Mouse (Mus musculus) hindbrain, embryonic 14.5 days (tissue): Measurements from ENCODE around the gene Wdfy3. TPM values are rescaled to one million over a fixed set of nuclear protein-coding genes. Genes with fewer than 3 reads are reported as not detected.

Experiments used
- ATAC-seq: fragments of 200-750 bp; cut with Nextera tagmentation; 2 replicates; pipeline ENCODE4 v1.8.0; 2017; ENCODE audit warnings: moderate number of reproducible peaks, mild to moderate bottlenecking, moderate TSS enrichment, moderate library complexity; ENCODE audit not compliant: low FRiP score
- DNase-seq: peaks from one replicate; pipeline ENCODE4 v3.0.0-alpha.2; 2015; ENCODE audit warnings: low spot score
- H3K27ac ChIP-seq: fragments of 300-500 bp; sonication (generic); 2 replicates; pipeline ENCODE4 v1.5.1; 2014; ENCODE audit warnings: mild to moderate bottlenecking, moderate library complexity
- H3K27me3 ChIP-seq: fragments of 300-500 bp; sonication (generic); 2 replicates; pipeline ENCODE4 v1.6.1; 2014; ENCODE audit warnings: mild to moderate bottlenecking, low read length, mixed read lengths; ENCODE audit not compliant: control insufficient read depth, insufficient read depth
- H3K36me3 ChIP-seq: fragments of 300-500 bp; sonication (generic); replicated peaks from 2 replicates; pipeline ENCODE4 v1.6.1; 2014; ENCODE audit not compliant: control insufficient read depth, insufficient read depth
- H3K4me1 ChIP-seq: fragments of 300-500 bp; sonication (generic); replicated peaks from 2 replicates; pipeline ENCODE4 v1.6.1; 2014; ENCODE audit warnings: antibody characterized with exemption, low read length, mixed read lengths; ENCODE audit not compliant: control insufficient read depth, insufficient read depth
- H3K4me2 ChIP-seq: fragments of 300-500 bp; sonication (generic); replicated peaks from 2 replicates; pipeline ENCODE4 v1.6.1; 2014; ENCODE audit warnings: mild to moderate bottlenecking, moderate library complexity
- H3K4me3 ChIP-seq: fragments of 300-500 bp; sonication (generic); replicated peaks from 2 replicates; pipeline ENCODE4 v1.5.1; 2014; ENCODE audit warnings: mild to moderate bottlenecking, low read length
- H3K9ac ChIP-seq: fragments of 300-500 bp; sonication (generic); 2 replicates; pipeline ENCODE4 v1.6.1; 2014
- H3K9me3 ChIP-seq: fragments of 300-500 bp; sonication (generic); 2 replicates; pipeline ENCODE4 v1.6.1; 2016; ENCODE audit warnings: low read length; ENCODE audit not compliant: control insufficient read depth
- WGBS: fragments of 180-500 bp; shearing (Covaris S2); extraction: QIAGEN DNeasy Blood & Tissue Kit; methylation state at CpG from one replicate; pipeline ENCODE4 v1.1.7; 2014; 5-methylcytosine and 5-hydroxymethylcytosine counted together
- polyA plus RNA-seq: library from polyadenylated mRNA; unstranded; fragments of >200 nt; fragmentation: Nextera tagmentation; extraction: Ambion mirVana; gene quantifications from 2 replicates; pipeline ENCODE4 v1.2.1, GENCODE M21; 2014

Wdfy3 gene
- polyA plus RNA-seq, 1 experiment from 2014 or later, result 36.2 TPM

DNA sequence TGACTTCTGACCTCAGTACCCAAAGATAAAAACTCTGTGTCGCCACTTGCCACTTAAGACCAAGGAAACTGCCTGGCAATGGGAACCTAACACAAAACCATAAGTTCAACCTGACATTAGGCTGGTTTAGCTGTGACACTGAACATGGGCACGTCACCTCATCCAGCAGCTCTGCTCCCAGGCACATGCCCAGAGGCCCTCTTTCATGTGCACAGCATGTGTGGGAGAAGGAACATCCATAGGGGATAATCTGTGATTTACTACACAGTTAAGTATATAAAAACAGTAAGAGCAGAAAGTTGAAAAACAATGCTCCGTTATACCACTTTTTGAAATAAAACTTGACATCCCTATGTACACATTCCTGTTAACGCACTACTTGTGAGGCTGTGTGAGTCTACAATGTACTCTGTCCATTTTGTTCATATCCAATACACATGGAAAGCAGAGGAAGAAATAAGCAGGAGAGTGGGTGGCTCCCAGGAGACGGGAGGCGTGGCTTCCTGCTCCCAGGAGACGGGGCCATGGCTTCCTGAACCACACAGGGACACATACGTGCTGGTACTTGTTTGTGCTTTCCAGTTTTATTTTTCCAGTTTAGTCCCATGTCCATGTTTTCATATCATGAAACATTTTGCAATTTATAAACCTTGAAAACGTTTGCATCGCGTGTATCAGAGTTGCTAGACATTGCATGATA is 73.5 kb downstream of the Wdfy3 start:
- Histone ChIP-seq H3K4me3 (no peak overlapping the region), H3K9me3 (no peaks in the 10 kb centered on the region), H3K27ac (no peak overlapping the region), H3K27me3 (no peaks in the 10 kb centered on the region), H3K4me2 (no peak overlapping the region), H3K4me1 (0 out of 2 replicates have a peak, but pooled peaks cover 4% of the 10 kb centered on the region), H3K36me3 (no peaks in the 10 kb centered on the region), H3K9ac (no peak overlapping the region)
- no peak for ATAC-seq
- DNase-seq, result no peak
- 89% methylated on average over 11 of the region's 11 CpGs for WGBS

DNA sequence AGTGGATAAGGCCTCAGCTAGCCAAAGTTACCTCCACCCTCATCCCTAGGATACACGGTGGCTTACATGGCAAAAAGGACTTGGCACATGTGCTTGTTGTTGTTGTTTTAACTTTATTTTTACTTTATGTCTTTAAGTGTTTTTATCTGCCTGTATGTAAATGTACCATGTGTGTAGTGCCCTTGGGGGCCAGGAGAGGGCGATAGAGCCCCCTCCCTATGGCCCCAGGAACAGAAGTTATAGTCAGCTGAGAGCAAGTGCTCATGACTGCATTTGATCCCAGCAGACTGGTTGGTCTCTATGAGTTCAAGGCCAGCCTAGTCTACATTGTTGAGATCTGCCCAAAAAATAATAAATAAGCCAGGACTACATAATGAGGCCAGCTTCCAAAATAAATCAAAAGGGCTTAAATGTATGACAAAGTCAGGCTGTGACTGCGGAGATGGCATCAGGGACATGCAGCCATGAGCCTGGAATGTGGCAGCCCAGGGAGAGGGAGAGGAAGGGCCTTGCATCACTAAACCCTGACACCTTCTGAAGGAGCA is 74.2 kb downstream of the Wdfy3 start:
- Histone ChIP-seq H3K27ac (no peak overlapping the region), H3K4me3 (no peak overlapping the region), H3K4me2 (no peak overlapping the region), H3K4me1 (0 out of 2 replicates have a peak, but pooled peaks cover 4% of the 10 kb centered on the region), H3K36me3 (no peaks in the 10 kb centered on the region), H3K9me3 (no peaks in the 10 kb centered on the region), H3K9ac (no peak overlapping the region), H3K27me3 (no peaks in the 10 kb centered on the region)
- DNase-seq (no peak), ATAC-seq (no peak)
- WGBS, result 73% methylated on average over 3 of the region's 3 CpGs

GRCm38 (mm10) chr5:101993996-101994395 is 75.7 kb downstream of the Wdfy3 start:
- Histone ChIP-seq H3K27me3 (no peaks in the 10 kb centered on the region), H3K4me1 (0 out of 2 replicates have a peak, but pooled peaks cover 4% of the 10 kb centered on the region), H3K9ac (no peak overlapping the region), H3K27ac (no peak overlapping the region), H3K9me3 (no peaks in the 10 kb centered on the region), H3K4me2 (no peak overlapping the region), H3K36me3 (no peaks in the 10 kb centered on the region), H3K4me3 (no peak overlapping the region)
- WGBS, result 41% methylated on average over 5 of the region's 5 CpGs
- DNase-seq (no peak), ATAC-seq (no peak)

- no peak for ATAC-seq
- H3K9ac ChIP-seq, result no peak overlapping the region
- H3K4me3 ChIP-seq, result no peak overlapping the region
- DNase-seq, result no peak
- H3K27me3 ChIP-seq, result no peaks in the 10 kb centered on the region
- no peak overlapping the region for H3K27ac ChIP-seq
- no peaks in the 10 kb centered on the region for H3K36me3 ChIP-seq
- no peak overlapping the region for H3K4me2 ChIP-seq
- no peaks in the 10 kb centered on the region for H3K9me3 ChIP-seq
- WGBS, result 86% methylated on average over 7 of the region's 7 CpGs
- 0 out of 2 replicates have a peak, but pooled peaks cover 4% of the 10 kb centered on the region for H3K4me1 ChIP-seq
These were observed 76.6 kb downstream of the Wdfy3 start for GRCm38 (mm10) chr5:101992969-101993670.

DNA sequence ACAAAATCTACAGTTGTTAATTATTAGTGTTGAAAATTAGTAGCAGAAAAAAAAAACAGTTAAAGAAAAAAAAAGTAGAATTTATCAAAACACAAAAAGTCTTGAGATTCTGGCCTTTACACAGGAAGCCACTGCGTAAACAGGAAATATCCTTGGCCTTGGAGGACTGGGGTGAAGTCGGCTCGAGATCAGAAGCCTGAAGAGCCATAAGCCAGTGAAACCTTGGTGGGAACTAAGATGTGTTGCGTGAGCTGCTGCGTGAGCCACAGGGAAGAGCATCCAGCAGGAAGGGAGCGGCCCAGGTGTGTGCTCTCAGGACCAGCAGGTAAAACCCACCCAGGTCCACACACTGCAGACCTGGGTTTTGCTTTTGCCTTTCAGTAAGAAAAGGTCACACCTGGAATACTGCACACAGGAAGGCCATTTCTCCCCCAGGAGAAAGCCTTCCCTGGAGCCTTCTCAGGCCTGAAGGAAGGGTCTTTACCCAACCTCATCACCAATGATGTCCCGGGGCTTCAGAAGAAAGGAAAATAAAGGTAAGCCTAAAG is 79.3 kb downstream of the Wdfy3 start:
- ATAC-seq (no peak), DNase-seq (no peak)
- no peak overlapping the region for H3K4me3 ChIP-seq
- no peak overlapping the region for H3K27ac ChIP-seq
- no peak overlapping the region for H3K4me2 ChIP-seq
- H3K9me3 ChIP-seq, result no peaks in the 10 kb centered on the region
- H3K27me3 ChIP-seq, result no peaks in the 10 kb centered on the region
- no peak overlapping the region for H3K9ac ChIP-seq
- 86% methylated on average over 7 of the region's 7 CpGs for WGBS
- H3K4me1 ChIP-seq, result peaks cover 10% of the 10 kb centered on the region; the same call in 1 of the 2 replicates
- H3K36me3 ChIP-seq, result no peaks in the 10 kb centered on the region

GRCm38 (mm10) chr5:101988476-101988875 is 81.2 kb downstream of the Wdfy3 start:
- Histone ChIP-seq H3K4me2 (no peak overlapping the region), H3K27me3 (no peaks in the 10 kb centered on the region), H3K9me3 (no peaks in the 10 kb centered on the region), H3K9ac (no peak overlapping the region), H3K4me3 (no peak overlapping the region), H3K4me1 (peaks cover 10% of the 10 kb centered on the region; the same call in 1 of the 2 replicates), H3K36me3 (0 out of 2 replicates have a peak, but pooled peaks cover 3% of the 10 kb centered on the region), H3K27ac (no peak overlapping the region)
- ATAC-seq (no peak), DNase-seq (no peak)
- 83% methylated on average over 10 of the region's 10 CpGs for WGBS

DNA sequence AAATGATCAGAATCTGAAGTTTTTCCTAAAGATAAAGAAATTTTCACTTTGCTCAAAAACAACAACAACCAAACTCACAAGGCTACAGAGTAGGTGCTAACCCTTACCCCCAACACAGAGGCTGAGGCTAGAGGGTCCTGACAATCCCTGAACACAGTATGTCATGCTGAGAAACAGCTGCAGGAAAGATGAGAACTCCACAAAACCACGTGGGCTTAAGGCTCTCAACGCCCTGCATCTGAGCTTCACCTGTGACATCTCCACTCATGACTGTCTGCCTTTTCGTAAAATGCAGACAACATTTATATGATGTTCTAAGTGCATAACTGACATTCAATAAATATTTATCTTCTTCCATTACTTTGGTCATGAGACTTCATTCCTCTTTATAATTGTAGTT is 83.0 kb downstream of the Wdfy3 start:
- no peak for ATAC-seq
- Histone ChIP-seq H3K9ac (no peak overlapping the region), H3K9me3 (no peaks in the 10 kb centered on the region), H3K4me3 (no peak overlapping the region), H3K27me3 (no peaks in the 10 kb centered on the region), H3K27ac (no peak overlapping the region), H3K4me1 (peaks cover 13% of the 10 kb centered on the region; the same call in 1 of the 2 replicates), H3K36me3 (0 out of 2 replicates have a peak, but pooled peaks cover 3% of the 10 kb centered on the region), H3K4me2 (no peak overlapping the region)
- WGBS, result 73% methylated on average over 3 of the region's 3 CpGs
- DNase-seq, result no peak

DNA sequence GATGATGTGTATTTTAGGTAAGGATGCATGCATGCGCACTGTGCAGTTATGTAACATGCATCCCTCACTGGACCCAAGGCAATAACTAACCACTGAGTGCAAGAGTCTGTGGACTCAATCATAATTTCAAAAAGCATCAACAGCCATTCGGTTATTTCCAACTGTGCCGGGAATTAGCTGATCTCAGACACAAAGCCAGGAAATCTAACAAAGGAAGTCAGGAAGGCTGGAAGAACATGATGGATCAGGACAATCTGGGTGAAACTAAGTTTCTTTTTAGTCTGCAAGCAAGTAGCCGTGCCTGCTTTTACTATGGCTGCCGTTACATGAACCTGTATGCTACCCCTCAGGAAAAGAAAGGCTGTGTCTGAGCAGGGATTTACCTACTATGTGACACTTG is 87.5 kb downstream of the Wdfy3 start:
- no peak overlapping the region for H3K4me2 ChIP-seq
- no peak overlapping the region for H3K9ac ChIP-seq
- no peaks in the 10 kb centered on the region for H3K27me3 ChIP-seq
- H3K4me1 ChIP-seq, result peaks cover 13% of the 10 kb centered on the region; the same call in 1 of the 2 replicates
- 64% methylated on average over 5 of the region's 5 CpGs for WGBS
- ATAC-seq, result no peak
- no peaks in the 10 kb centered on the region for H3K9me3 ChIP-seq
- DNase-seq, result no peak
- no peak overlapping the region for H3K27ac ChIP-seq
- H3K4me3 ChIP-seq, result no peak overlapping the region
- H3K36me3 ChIP-seq, result peaks cover 20% of the 10 kb centered on the region

- Histone ChIP-seq H3K9me3 (no peaks in the 10 kb centered on the region), H3K27me3 (no peaks in the 10 kb centered on the region), H3K4me2 (no peak overlapping the region), H3K9ac (no peak overlapping the region), H3K4me3 (no peak overlapping the region), H3K36me3 (peaks cover 17% of the 10 kb centered on the region), H3K27ac (no peak overlapping the region), H3K4me1 (peaks cover 7% of the 10 kb centered on the region; the same call in 1 of the 2 replicates)
- no peak for ATAC-seq
- 92% methylated on average over 6 of the region's 6 CpGs for WGBS
- no peak for DNase-seq
These were observed 90.1 kb downstream of the Wdfy3 start for GRCm38 (mm10) chr5:101979594-101979993.
